Mouse (Mus musculus) midbrain, embryonic 14.5 days (tissue): ENCODE measurements at regions not wholly inside any gene's neighbourhood (a gene's known extent, or its start where the extent isn't known, plus 50 kb on each side); places are given as distances from the start of the nearest gene placed in this dataset.

Experiments used
- ATAC-seq: fragments of 200-750 bp; cut with Nextera tagmentation; 2 replicates; pipeline ENCODE4 v1.8.0; 2017; ENCODE audit warnings: moderate number of reproducible peaks, moderate library complexity; ENCODE audit not compliant: low FRiP score, low TSS enrichment
- DNase-seq: peaks from one replicate; pipeline ENCODE4 v3.0.0-alpha.2; 2015
- H3K27ac ChIP-seq: fragments of 300-500 bp; sonication (generic); replicated peaks from 2 replicates; pipeline ENCODE4 v1.5.1; 2014; ENCODE audit warnings: mild to moderate bottlenecking, low read depth, low read length, moderate library complexity
- H3K27me3 ChIP-seq: fragments of 300-500 bp; sonication (generic); 2 replicates; pipeline ENCODE4 v1.6.1; 2014; ENCODE audit warnings: low read length, control low read depth, mixed read lengths; ENCODE audit not compliant: control insufficient read depth, insufficient read depth
- H3K36me3 ChIP-seq: fragments of 300-500 bp; sonication (generic); 2 replicates; pipeline ENCODE4 v1.6.1; 2014; ENCODE audit warnings: low read length, control low read depth; ENCODE audit not compliant: control insufficient read depth, insufficient read depth
- H3K4me1 ChIP-seq: fragments of 300-500 bp; sonication (generic); 2 replicates; pipeline ENCODE4 v1.6.1; 2014; ENCODE audit warnings: mild to moderate bottlenecking, antibody characterized with exemption, low read length, control low read depth; ENCODE audit not compliant: control insufficient read depth, insufficient read depth
- H3K4me2 ChIP-seq: fragments of 300-500 bp; sonication (generic); 2 replicates; pipeline ENCODE4 v1.6.1; 2014; ENCODE audit warnings: mild to moderate bottlenecking, low read length, moderate library complexity
- H3K4me3 ChIP-seq: fragments of 300-500 bp; sonication (generic); replicated peaks from 2 replicates; pipeline ENCODE4 v1.5.1; 2014; ENCODE audit warnings: low read depth, low read length
- H3K9ac ChIP-seq: fragments of 300-500 bp; sonication (generic); replicated peaks from 2 replicates; pipeline ENCODE4 v1.6.1; 2014; ENCODE audit warnings: mild to moderate bottlenecking, low read length, moderate library complexity
- H3K9me3 ChIP-seq: fragments of 300-500 bp; sonication (generic); 2 replicates; pipeline ENCODE4 v1.6.1; 2016; ENCODE audit warnings: low read length, control low read depth, mixed read lengths; ENCODE audit not compliant: control insufficient read depth
- WGBS: fragments of 180-500 bp; shearing (Covaris S2); extraction: QIAGEN DNeasy Blood & Tissue Kit; methylation state at CpG from one replicate; pipeline ENCODE4 v1.1.7; 2014; 5-methylcytosine and 5-hydroxymethylcytosine counted together

- Histone ChIP-seq H3K9ac (no peak overlapping the region; the same call in 1 of the 2 replicates), H3K4me2 (no peak overlapping the region), H3K27ac (no peak overlapping the region), H3K36me3 (no peaks in the 10 kb centered on the region), H3K9me3 (no peaks in the 10 kb centered on the region), H3K4me3 (no peak overlapping the region), H3K27me3 (no peaks in the 10 kb centered on the region), H3K4me1 (no peaks in the 10 kb centered on the region; the same call in 1 of the 2 replicates)
- ATAC-seq (no peak; the same call in 1 of the 2 replicates), DNase-seq (peak; percentile 9)
- WGBS, result 55% methylated on average over 6 of the region's 6 CpGs
Observed at GRCm38 (mm10) chr16:85680351-85680750, 122.6 kb downstream of the Adamts1 start.

DNA sequence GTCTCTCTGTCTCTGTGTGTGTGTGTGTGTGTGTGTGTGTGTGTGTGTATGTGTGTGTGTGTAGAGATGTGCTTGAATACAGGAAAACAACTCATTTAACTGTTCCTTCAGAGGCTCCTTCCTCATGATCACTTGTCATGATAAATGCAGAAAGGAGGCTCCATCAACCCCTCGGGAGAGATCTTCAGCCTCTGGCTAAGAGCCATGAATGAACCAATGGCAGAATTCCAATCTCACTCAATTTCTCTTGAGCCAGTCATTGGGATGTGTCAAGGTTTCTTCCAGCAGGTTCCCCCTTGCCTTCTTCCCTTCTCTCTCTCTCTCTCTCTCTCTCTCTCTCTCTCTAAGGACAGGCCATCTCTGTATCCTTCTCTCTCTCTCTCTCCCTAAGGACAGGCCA is 124.1 kb downstream of the Adamts1 start:
- Histone ChIP-seq H3K4me3 (no peak overlapping the region), H3K4me2 (no peak overlapping the region), H3K9ac (no peak overlapping the region), H3K27ac (no peak overlapping the region), H3K27me3 (no peaks in the 10 kb centered on the region), H3K4me1 (no peaks in the 10 kb centered on the region; the same call in 1 of the 2 replicates), H3K9me3 (no peaks in the 10 kb centered on the region), H3K36me3 (no peaks in the 10 kb centered on the region)
- WGBS, result 81% methylated on average over 1 of the region's 1 CpGs
- no peak for DNase-seq
- no peak for ATAC-seq

DNA sequence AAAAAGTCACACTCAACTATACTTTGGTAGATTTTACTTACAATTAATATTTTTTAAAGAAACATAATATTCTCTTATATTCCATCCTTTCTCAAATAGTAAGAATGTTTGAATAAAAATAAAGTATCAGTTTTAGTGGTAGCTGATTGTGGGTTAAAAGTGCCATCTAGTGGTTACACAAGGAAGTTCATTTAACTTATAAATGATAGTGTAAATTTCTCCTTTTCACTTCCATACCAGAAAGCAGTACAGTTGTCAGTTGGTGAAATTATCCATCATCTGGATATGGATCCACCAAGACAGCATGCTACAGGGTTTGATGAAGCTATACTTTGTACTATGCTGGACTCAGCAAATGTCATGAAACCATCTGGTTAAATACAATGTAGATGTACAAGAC is 124.7 kb downstream of the Adamts1 start:
- ATAC-seq, result no peak
- peak; percentile 76 for DNase-seq
- Histone ChIP-seq H3K27ac (no peak overlapping the region), H3K27me3 (no peaks in the 10 kb centered on the region), H3K4me3 (no peak overlapping the region), H3K9me3 (no peaks in the 10 kb centered on the region), H3K36me3 (no peaks in the 10 kb centered on the region), H3K4me1 (no peaks in the 10 kb centered on the region; the same call in 1 of the 2 replicates), H3K4me2 (no peak overlapping the region), H3K9ac (no peak overlapping the region)

GRCm38 (mm10) chr16:85677027-85677426 is 123.8 kb upstream of the Cyyr1 start:
- DNase-seq, result peak; percentile 77
- WGBS, result 46% methylated on average over 9 of the region's 9 CpGs
- Histone ChIP-seq H3K9me3 (no peaks in the 10 kb centered on the region), H3K4me2 (no peak overlapping the region), H3K27ac (no peak overlapping the region), H3K36me3 (no peaks in the 10 kb centered on the region), H3K9ac (no peak overlapping the region), H3K27me3 (no peaks in the 10 kb centered on the region), H3K4me1 (no peaks in the 10 kb centered on the region; the same call in 1 of the 2 replicates), H3K4me3 (no peak overlapping the region)
- ATAC-seq, result no peak

- Histone ChIP-seq H3K4me3 (no peak overlapping the region), H3K4me2 (no peak overlapping the region), H3K36me3 (no peaks in the 10 kb centered on the region), H3K4me1 (no peaks in the 10 kb centered on the region), H3K27me3 (no peaks in the 10 kb centered on the region), H3K9ac (no peak overlapping the region), H3K9me3 (no peaks in the 10 kb centered on the region), H3K27ac (no peak overlapping the region)
- ATAC-seq (no peak), DNase-seq (no peak)
- 87% methylated on average over 5 of the region's 5 CpGs for WGBS
Observed at GRCm38 (mm10) chr16:85668767-85669166, 115.6 kb upstream of the Cyyr1 start.

GRCm38 (mm10) chr16:85667790-85668189 is 114.6 kb upstream of the Cyyr1 start:
- no peak overlapping the region for H3K4me2 ChIP-seq
- no peaks in the 10 kb centered on the region for H3K36me3 ChIP-seq
- whole genome bisulfite sequencing, result 43% methylated on average over 1 of the region's 1 CpGs
- H3K9me3 ChIP-seq, result no peaks in the 10 kb centered on the region
- no peak overlapping the region for H3K4me3 ChIP-seq
- H3K4me1 ChIP-seq, result no peaks in the 10 kb centered on the region
- DNase-seq, result no peak
- H3K9ac ChIP-seq, result no peak overlapping the region
- no peak for ATAC-seq
- H3K27ac ChIP-seq, result no peak overlapping the region
- no peaks in the 10 kb centered on the region for H3K27me3 ChIP-seq

- H3K27ac ChIP-seq, result no peak overlapping the region
- no peak for ATAC-seq
- no peaks in the 10 kb centered on the region for H3K36me3 ChIP-seq
- DNase-seq, result no peak
- no peaks in the 10 kb centered on the region for H3K9me3 ChIP-seq
- 94% methylated on average over 1 of the region's 1 CpGs for WGBS
- H3K4me1 ChIP-seq, result no peaks in the 10 kb centered on the region
- no peak overlapping the region for H3K9ac ChIP-seq
- H3K4me3 ChIP-seq, result no peak overlapping the region
- H3K4me2 ChIP-seq, result no peak overlapping the region
- no peaks in the 10 kb centered on the region for H3K27me3 ChIP-seq
Observed at GRCm38 (mm10) chr16:85649516-85649915, 96.3 kb upstream of the Cyyr1 start.

DNA sequence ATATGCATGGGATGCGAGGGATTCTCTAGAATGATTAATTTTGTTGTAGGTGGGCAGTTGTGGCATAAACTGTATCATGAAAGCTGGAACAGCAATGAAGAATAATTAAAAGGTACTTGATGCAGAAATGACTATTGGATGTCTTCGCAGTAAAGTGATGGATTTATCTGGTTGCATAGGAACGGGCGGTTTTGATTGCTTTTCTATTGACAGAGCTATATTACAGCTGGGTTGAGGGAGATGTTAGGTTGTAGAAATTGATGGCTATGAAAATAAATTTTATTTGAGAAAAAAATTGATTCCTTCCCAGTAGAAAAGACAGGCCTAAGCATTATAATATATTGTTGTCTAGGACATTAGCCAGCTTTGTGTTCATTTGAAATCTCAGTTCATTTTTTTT is 87.8 kb upstream of the Cyyr1 start:
- Histone ChIP-seq H3K4me2 (no peak overlapping the region), H3K4me3 (no peak overlapping the region), H3K9me3 (no peaks in the 10 kb centered on the region), H3K9ac (no peak overlapping the region), H3K27ac (no peak overlapping the region), H3K36me3 (no peaks in the 10 kb centered on the region), H3K4me1 (no peaks in the 10 kb centered on the region), H3K27me3 (no peaks in the 10 kb centered on the region)
- 72% methylated on average over 4 of the region's 4 CpGs for WGBS
- ATAC-seq (no peak), DNase-seq (peak; percentile 11)

DNA sequence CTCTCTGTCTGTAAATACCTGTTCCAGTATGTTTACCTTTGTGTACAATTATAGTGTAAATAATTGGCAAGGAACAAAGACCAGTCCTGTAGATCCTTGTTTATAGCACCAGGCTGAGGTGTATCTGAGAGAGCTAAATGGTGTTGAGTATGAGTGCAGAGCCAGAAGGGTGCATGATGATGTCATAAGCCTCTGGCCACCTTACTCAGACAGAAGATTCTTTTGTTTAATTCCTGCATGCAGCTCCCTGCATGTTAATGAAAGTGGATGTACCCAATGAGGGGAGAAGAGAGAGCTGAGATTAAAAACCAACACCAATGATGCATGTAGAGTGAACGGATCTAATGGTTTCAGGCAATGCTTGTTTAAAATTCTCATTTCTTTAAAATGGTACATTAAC is 83.9 kb upstream of the Cyyr1 start:
- WGBS, result 52% methylated on average over 1 of the region's 1 CpGs
- ATAC-seq (no peak), DNase-seq (no peak)
- Histone ChIP-seq H3K9me3 (no peaks in the 10 kb centered on the region), H3K4me2 (no peak overlapping the region), H3K27me3 (no peaks in the 10 kb centered on the region), H3K27ac (no peak overlapping the region), H3K36me3 (no peaks in the 10 kb centered on the region), H3K4me1 (no peaks in the 10 kb centered on the region), H3K4me3 (no peak overlapping the region), H3K9ac (no peak overlapping the region)
